Mouse (Mus musculus) MEL (cell line): Measurements from ENCODE around the gene Syt8. TPM values are rescaled to one million over a fixed set of nuclear protein-coding genes. Genes with fewer than 3 reads are reported as not detected.

ENCODE experiments used
- DNase-seq: peaks from one replicate; pipeline ENCODE4 v3.0.0; 2011; ENCODE audit warnings: low read depth, low spot score
- H3K27ac ChIP-seq: 2 replicates; pipeline ENCODE4 v1.5.1; 2012; ENCODE audit warnings: low read depth, mild to moderate bottlenecking, control low read depth, low read length, moderate library complexity; ENCODE audit not compliant: control insufficient read depth
- H3K27me3 ChIP-seq, 2 experiments: fragments of 150-350 bp in 1 of 2; sonication (generic) in 1 of 2; 2 replicates each; pipeline ENCODE4 v1.6.1; 2012; ENCODE audit warnings: low read length in 2 of 2, mild to moderate bottlenecking in 2 of 2, improper control_type of control experiment in 1 of 2, moderate library complexity in 1 of 2; ENCODE audit not compliant: insufficient read depth in 2 of 2, control insufficient read depth in 1 of 2
- H3K36me3 ChIP-seq, 2 experiments: 2 replicates each; pipeline ENCODE4 v1.6.1; 2012 to 2014; ENCODE audit warnings: low read length in 2 of 2, improper control_type of control experiment in 1 of 2, inconsistent platforms in 1 of 2, mild to moderate bottlenecking in 1 of 2; ENCODE audit not compliant: insufficient read depth in 2 of 2, control insufficient read depth in 1 of 2
- H3K4me1 ChIP-seq, 2 experiments: fragments of 150-350 bp in 1 of 2; sonication (generic) in 1 of 2; 2 replicates each; pipeline ENCODE4 v1.6.1; 2012; ENCODE audit warnings: low read length in 2 of 2, improper control_type of control experiment in 1 of 2, mild to moderate bottlenecking in 1 of 2; ENCODE audit not compliant: insufficient read depth in 2 of 2, control insufficient read depth in 1 of 2
- H3K4me3 ChIP-seq, 2 experiments: fragments of 150-350 bp in 1 of 2; sonication (generic) in 1 of 2; 2 replicates each; pipeline ENCODE4 v1.5.1; 2012; ENCODE audit warnings: low read depth in 2 of 2, low read length in 2 of 2, mild to moderate bottlenecking in 2 of 2, moderate library complexity in 2 of 2, control low read depth in 1 of 2, improper control_type of control experiment in 1 of 2; ENCODE audit not compliant: control insufficient read depth in 1 of 2, insufficient read depth in 1 of 2
- H3K79me2 ChIP-seq: 2 replicates; pipeline ENCODE4 v1.6.1; 2012; ENCODE audit warnings: mild to moderate bottlenecking, low read length, moderate library complexity; ENCODE audit not compliant: control insufficient read depth, poor library complexity, insufficient read depth
- H3K9ac ChIP-seq: 2 replicates; pipeline ENCODE4 v1.6.1; 2012; ENCODE audit warnings: low read depth, mild to moderate bottlenecking, control low read depth, low read length, moderate library complexity; ENCODE audit not compliant: control insufficient read depth, poor library complexity, severe bottlenecking
- H3K9me3 ChIP-seq: fragments of 150-350 bp; sonication (generic); replicated peaks from 2 replicates; pipeline ENCODE4 v1.6.1; 2012; ENCODE audit warnings: mild to moderate bottlenecking, low read length, improper control_type of control experiment, moderate library complexity; ENCODE audit not compliant: insufficient read depth
- BHLHE40 ChIP-seq: IDR thresholded peaks from 2 replicates; pipeline ENCODE4 v1.6.1; 2012; ENCODE audit warnings: low read depth, mild to moderate bottlenecking, inconsistent platforms, low read length, improper control_type of control experiment, borderline replicate concordance
- CTCF ChIP-seq, 3 experiments: IDR thresholded peaks in 2 of 3; conservative IDR thresholded peaks in 1 of 3; 2 replicates each; pipeline ENCODE4 v1.5.1; 2011 to 2012; ENCODE audit warnings: low read length in 3 of 3, low read depth in 2 of 3, mild to moderate bottlenecking in 2 of 3, improper control_type of control experiment in 1 of 3, inconsistent platforms in 1 of 3, mixed read lengths in 1 of 3, moderate library complexity in 1 of 3; ENCODE audit not compliant: control insufficient read depth in 1 of 3, insufficient read depth in 1 of 3, poor library complexity in 1 of 3, severe bottlenecking in 1 of 3
- E2F4 ChIP-seq: IDR thresholded peaks from 2 replicates; pipeline ENCODE4 v1.6.1; 2011; ENCODE audit warnings: low read depth, low read length, improper control_type of control experiment, borderline replicate concordance
- ELF1 ChIP-seq: IDR thresholded peaks from 2 replicates; pipeline ENCODE4 v1.6.1; 2014; ENCODE audit warnings: low read depth, mild to moderate bottlenecking, inconsistent platforms, low read length, improper control_type of control experiment, moderate library complexity
- ETS1 ChIP-seq: IDR thresholded peaks from 2 replicates; pipeline ENCODE4 v1.6.1; 2012; ENCODE audit warnings: low read depth, mild to moderate bottlenecking, inconsistent platforms, low read length, improper control_type of control experiment, moderate library complexity
- GATA1 ChIP-seq: IDR thresholded peaks from 2 replicates; pipeline ENCODE4 v1.6.1; 2011; ENCODE audit warnings: low read depth, low read length, improper control_type of control experiment
- HCFC1 ChIP-seq: IDR thresholded peaks from 2 replicates; pipeline ENCODE4 v1.6.1; 2012; ENCODE audit warnings: low read depth, mild to moderate bottlenecking, inconsistent platforms, low read length, improper control_type of control experiment, moderate library complexity
- JUND ChIP-seq: IDR thresholded peaks from 2 replicates; pipeline ENCODE4 v1.6.1; 2011; ENCODE audit warnings: low read depth, mild to moderate bottlenecking, improper control_type of control experiment, low read length
- MAFK ChIP-seq: IDR thresholded peaks from 2 replicates; pipeline ENCODE4 v1.6.1; 2011; ENCODE audit warnings: low read depth, mild to moderate bottlenecking, low read length, improper control_type of control experiment, borderline replicate concordance
- MAX ChIP-seq: IDR thresholded peaks from 2 replicates; pipeline ENCODE4 v1.6.1; 2011; ENCODE audit warnings: low read length, improper control_type of control experiment
- MYB ChIP-seq: IDR thresholded peaks from 2 replicates; pipeline ENCODE4 v1.6.1; 2011; ENCODE audit warnings: mild to moderate bottlenecking, low read depth, low read length, improper control_type of control experiment
- MYC ChIP-seq: IDR thresholded peaks from 2 replicates; pipeline ENCODE4 v1.6.1; 2011; ENCODE audit warnings: low read depth, mild to moderate bottlenecking, low read length, improper control_type of control experiment, moderate library complexity
- NELFE ChIP-seq: IDR thresholded peaks from 2 replicates; pipeline ENCODE4 v1.6.1; 2011; ENCODE audit warnings: low read depth, low read length, improper control_type of control experiment
- POLR2A ChIP-seq, 2 experiments: IDR thresholded peaks; 2 replicates each; pipeline ENCODE4 v1.6.1; 2011 to 2012; ENCODE audit warnings: low read length in 2 of 2, mild to moderate bottlenecking in 2 of 2, control low read depth in 1 of 2, improper control_type of control experiment in 1 of 2, low read depth in 1 of 2, moderate library complexity in 1 of 2; ENCODE audit not compliant: control insufficient read depth in 1 of 2, insufficient read depth in 1 of 2, poor library complexity in 1 of 2
- SIN3A ChIP-seq: IDR thresholded peaks from 2 replicates; pipeline ENCODE4 v1.6.1; 2012; ENCODE audit warnings: low read length, improper control_type of control experiment, inconsistent platforms
- TBP ChIP-seq: IDR thresholded peaks from 2 replicates; pipeline ENCODE4 v1.8.0; 2011; ENCODE audit warnings: low read depth, low read length, improper control_type of control experiment
- UBTF ChIP-seq: IDR thresholded peaks from 2 replicates; pipeline ENCODE4 v1.6.1; 2012; ENCODE audit warnings: low read depth, mild to moderate bottlenecking, inconsistent platforms, low read length, improper control_type of control experiment, moderate library complexity, borderline replicate concordance; ENCODE audit not compliant: insufficient read depth
- USF1 ChIP-seq: IDR thresholded peaks from 2 replicates; pipeline ENCODE4 v1.6.1; 2014; ENCODE audit warnings: low read depth, mild to moderate bottlenecking, inconsistent platforms, low read length, improper control_type of control experiment, moderate library complexity
- ZC3H11A ChIP-seq: IDR thresholded peaks from 2 replicates; pipeline ENCODE4 v1.6.1; 2012; ENCODE audit warnings: low read depth, mild to moderate bottlenecking, inconsistent platforms, low read length, improper control_type of control experiment
- ZKSCAN1 ChIP-seq: IDR thresholded peaks from 2 replicates; pipeline ENCODE4 v1.6.1; 2012; ENCODE audit warnings: low read depth, mild to moderate bottlenecking, inconsistent platforms, low read length, improper control_type of control experiment, moderate library complexity
- ZMIZ1 ChIP-seq: IDR thresholded peaks from 2 replicates; pipeline ENCODE4 v1.6.1; 2012; ENCODE audit warnings: low read depth, mild to moderate bottlenecking, inconsistent platforms, low read length, improper control_type of control experiment, moderate library complexity
- ZNF384 ChIP-seq: IDR thresholded peaks from 2 replicates; pipeline ENCODE4 v1.6.1; 2012; ENCODE audit warnings: low read depth, mild to moderate bottlenecking, inconsistent platforms, low read length, improper control_type of control experiment
- polyA plus RNA-seq, 2 experiments: library from polyadenylated mRNA; stranded (reverse) in 1 of 2; unstranded in 1 of 2; fragments of >175 nt in 1 of 2; fragments of >200 nt in 1 of 2; gene quantifications; 2 replicates each; pipeline versions ENCODE4 v1.2.1 to v1.2.4; 2012; ENCODE audit warnings: low replicate concordance in 2 of 2, low read depth in 1 of 2; ENCODE audit not compliant: insufficient read length in 2 of 2, insufficient read depth in 1 of 2, missing spikeins in 1 of 2
- total RNA-seq: library from RNA; depleted of rRNA; stranded (reverse); fragments of 300-350 nt; gene quantifications from 2 replicates; pipeline ENCODE4 v1.2.3, GENCODE M21; 2012

The Syt8 gene
- total and polyA plus RNA-seq, 3 experiments = not detected

- Histone ChIP-seq H3K9ac (no peak overlapping the region), H3K27me3 (no peaks in the 10 kb centered on the region; a peak in 2 of 4 replicates), H3K4me3 (no peak overlapping the region), H3K4me1 (no peaks in the 10 kb centered on the region), H3K9me3 (no peaks in the 10 kb centered on the region), H3K36me3 (no peaks in the 10 kb centered on the region), H3K79me2 (no peaks in the 10 kb centered on the region), H3K27ac (no peak overlapping the region)
- no peak for DNase-seq
- TF ChIP-seq CTCF (IDR thresholded peaks at IDR 0.05 in 2 of 3, conservative IDR thresholded peaks at IDR 0.05 in 1 of 3; ENCODE audit: control insufficient read depth in 1 of 3, insufficient read depth in 1 of 3, low read depth in 2 of 3, low read length in 3 of 3, poor library complexity in 1 of 3, severe bottlenecking in 1 of 3) (no peak), MYB (no peak), ZNF384 (no peak), HCFC1 (no peak), E2F4 (no peak), ZC3H11A (no peak), GATA1 (no peak), USF1 (no peak), ETS1 (no peak)
These were observed 43.4 kb downstream of the Syt8 start for GRCm38 (mm10) chr7:142478001-142478400.

- DNase-seq = no peak
- H3K36me3 ChIP-seq = no peaks in the 10 kb centered on the region
- TF ChIP-seq TBP = no peak
- TF ChIP-seq ZKSCAN1 = no peak
- no peak for TF ChIP-seq MYC
- no peak for TF ChIP-seq ELF1
- TF ChIP-seq BHLHE40 = no peak
- TF ChIP-seq NELFE = no peak
- TF ChIP-seq MAX = no peak
- TF ChIP-seq SIN3A = no peak
- TF ChIP-seq POLR2A (IDR thresholded peaks at IDR 0.05; ENCODE audit: control insufficient read depth in 1 of 2, insufficient read depth in 1 of 2, low read depth in 1 of 2, low read length in 2 of 2, poor library complexity in 1 of 2) = no peak
- no peak for TF ChIP-seq HCFC1
- TF ChIP-seq ZMIZ1 = no peak
- no peak for TF ChIP-seq MYB
- no peak for TF ChIP-seq MAFK
- TF ChIP-seq UBTF = no peak
- no peak for TF ChIP-seq JUND
- H3K79me2 ChIP-seq = no peaks in the 10 kb centered on the region
- H3K27ac ChIP-seq = no peak overlapping the region
- no peak overlapping the region for H3K4me3 ChIP-seq
- no peaks in the 10 kb centered on the region; a peak in 2 of 4 replicates for H3K27me3 ChIP-seq
- H3K4me1 ChIP-seq = no peaks in the 10 kb centered on the region
- no peak overlapping the region for H3K9ac ChIP-seq
- H3K9me3 ChIP-seq = no peaks in the 10 kb centered on the region
These were observed 43.9 kb downstream of the Syt8 start for GRCm38 (mm10) chr7:142478574-142478973.
